20 mouse cellular contexts compared by ENCODE assay signal in genomic region chr3:127922125-127922524, GRCm38 (mm10). TPM values are rescaled to one million over a fixed set of nuclear protein-coding genes. Genes with fewer than 3 reads are reported as not detected.
A peak's percentile ranks its signal among the peaks of the same experiment; 100 is the strongest.
DNase-seq lines count a peak whose midpoint lies in the region; ATAC-seq and TF ChIP-seq lines count a peak whose summit lies in the region.
"Had no signal": no experiment of that assay in that cellular context is flagged by ENCODE, and none has a peak within 500 bp of the region (broad histone marks: within the 10 kb centered on the region; RNA-seq: fewer than 3 reads in every experiment).

No protein-coding gene starts in this region.

- H3K9me3 ChIP-seq in limb, embryonic 14.5 days (ENCODE audit: control insufficient read depth, low read length), result no peaks in the 10 kb centered on the region
- H3K9me3 ChIP-seq in limb, embryonic 10.5 days (replicated peaks), result no peaks in the 10 kb centered on the region
- H3K9me3 ChIP-seq in intestine, postnatal 0 days (ENCODE audit: control insufficient read depth), result no peaks in the 10 kb centered on the region
- H3K9me3 ChIP-seq in forebrain, postnatal 0 days (ENCODE audit: low read length), result no peaks in the 10 kb centered on the region
- H3K9me3 ChIP-seq: embryonic facial prominence, embryonic 12.5 days; forebrain, embryonic 10.5 days; heart, embryonic 15.5 days; hindbrain, embryonic 12.5 days; midbrain, embryonic 15.5 days had no signal

- no peak for TF ChIP-seq POLR2A in limb, embryonic 14.5 days (IDR thresholded peaks at IDR 0.05; ENCODE audit: borderline replicate concordance, extremely low read depth, insufficient read depth, insufficient read length)

- H3K4me3 ChIP-seq in limb, embryonic 14.5 days (replicated peaks; ENCODE audit: low read length), result no peak overlapping the region
- no peak overlapping the region for H3K4me3 ChIP-seq in limb, embryonic 10.5 days
- H3K4me3 ChIP-seq in intestine, postnatal 0 days (ENCODE audit: low read depth, low read length), result no peak overlapping the region
- H3K4me3 ChIP-seq in forebrain, postnatal 0 days (ENCODE audit: low read depth, low read length), result no peak overlapping the region
- H3K4me3 ChIP-seq: embryonic facial prominence, embryonic 12.5 days; forebrain, embryonic 10.5 days; heart, embryonic 15.5 days; hindbrain, embryonic 12.5 days; midbrain, embryonic 15.5 days had no signal

- WGBS in limb, embryonic 14.5 days, result 75% methylated on average over 5 of the region's 5 CpGs
- 72% methylated on average over 5 of the region's 5 CpGs for WGBS in limb, embryonic 10.5 days
- 45% methylated on average over 5 of the region's 5 CpGs for WGBS in intestine, postnatal 0 days
- WGBS in forebrain, postnatal 0 days, result 94% methylated on average over 5 of the region's 5 CpGs

- peak; percentile 45 for DNase-seq in limb, embryonic 14.5 days (ENCODE audit: low spot score)
- DNase-seq in limb, embryonic 10.5 days (ENCODE audit: low spot score), result no peak
- peak; percentile 8 for DNase-seq in cerebellum, adult 11 months
- peak; percentile 31 for DNase-seq in cerebellum, adult 9-11 months
- no peak for DNase-seq in forebrain, postnatal 0 days
- DNase-seq in right cerebral cortex, postnatal 14 days, result no peak
- DNase-seq: adrenal gland, postnatal 25 days; kidney, adult 11 months; left cerebral cortex, postnatal 4 days; lung, adult 18-20 months; lung, postnatal 4 days; right cerebral cortex, postnatal 4 days had no signal

- H3K36me3 ChIP-seq in limb, embryonic 14.5 days (ENCODE audit: control insufficient read depth, insufficient read depth, low read length), result no peaks in the 10 kb centered on the region
- H3K36me3 ChIP-seq in limb, embryonic 10.5 days, result no peaks in the 10 kb centered on the region
- no peaks in the 10 kb centered on the region for H3K36me3 ChIP-seq in intestine, postnatal 0 days (ENCODE audit: control insufficient read depth, insufficient read depth)
- no peaks in the 10 kb centered on the region for H3K36me3 ChIP-seq in forebrain, postnatal 0 days (ENCODE audit: insufficient read depth)
- H3K36me3 ChIP-seq: embryonic facial prominence, embryonic 12.5 days; forebrain, embryonic 10.5 days; heart, embryonic 15.5 days; hindbrain, embryonic 12.5 days; midbrain, embryonic 15.5 days had no signal

- H3K4me1 ChIP-seq in limb, embryonic 14.5 days (ENCODE audit: control insufficient read depth, insufficient read depth, low read length), result no peaks in the 10 kb centered on the region
- H3K4me1 ChIP-seq in limb, embryonic 10.5 days, result no peaks in the 10 kb centered on the region
- H3K4me1 ChIP-seq in intestine, postnatal 0 days (replicated peaks; ENCODE audit: control insufficient read depth, insufficient read depth, low read length), result no peaks in the 10 kb centered on the region
- H3K4me1 ChIP-seq in forebrain, postnatal 0 days (ENCODE audit: insufficient read depth), result no peaks in the 10 kb centered on the region
- H3K4me1 ChIP-seq: embryonic facial prominence, embryonic 12.5 days; forebrain, embryonic 10.5 days; hindbrain, embryonic 12.5 days; midbrain, embryonic 15.5 days had no signal

- no peak for TF ChIP-seq CTCF in intestine, postnatal 0 days (IDR thresholded peaks at IDR 0.05; ENCODE audit: low read depth)
- TF ChIP-seq CTCF in forebrain, postnatal 0 days (IDR thresholded peaks at IDR 0.05; ENCODE audit: low read depth), result no peak

- no peak overlapping the region for H3K9ac ChIP-seq in limb, embryonic 14.5 days (ENCODE audit: low read depth, low read length, severe bottlenecking)
- no peak overlapping the region for H3K9ac ChIP-seq in intestine, postnatal 0 days (ENCODE audit: low read depth, low read length)
- no peak overlapping the region for H3K9ac ChIP-seq in forebrain, postnatal 0 days
- H3K9ac ChIP-seq: embryonic facial prominence, embryonic 12.5 days; heart, embryonic 15.5 days; hindbrain, embryonic 12.5 days; midbrain, embryonic 15.5 days had no signal

- H3K27me3 ChIP-seq in limb, embryonic 14.5 days (ENCODE audit: control insufficient read depth, insufficient read depth, low read length), result no peaks in the 10 kb centered on the region
- H3K27me3 ChIP-seq in limb, embryonic 10.5 days (ENCODE audit: low read depth, poor library complexity, severe bottlenecking), result no peaks in the 10 kb centered on the region
- no peaks in the 10 kb centered on the region for H3K27me3 ChIP-seq in intestine, postnatal 0 days (replicated peaks; ENCODE audit: control insufficient read depth, insufficient read depth, low read length)
- no peaks in the 10 kb centered on the region for H3K27me3 ChIP-seq in forebrain, postnatal 0 days (ENCODE audit: insufficient read depth, low read length)
- H3K27me3 ChIP-seq: embryonic facial prominence, embryonic 12.5 days; heart, embryonic 15.5 days; hindbrain, embryonic 12.5 days; midbrain, embryonic 15.5 days had no signal

- ATAC-seq in limb, embryonic 14.5 days (ENCODE audit: low FRiP score, low read depth), result no peak
- 0 out of 2 replicates have a peak, but pooled peaks have one; percentile 25 for ATAC-seq in intestine, postnatal 0 days
- ATAC-seq in erythroblast, adult 5-6 weeks (replicated peaks; ENCODE audit: low FRiP score, poor library complexity, severe bottlenecking), result no peak
- no peak for ATAC-seq in forebrain, postnatal 0 days
- ATAC-seq: CD4-positive, CD25-positive, alpha-beta regulatory T cell, adult 4 months; midbrain, embryonic 15.5 days had no signal

- H3K27ac ChIP-seq in limb, embryonic 14.5 days (replicated peaks; ENCODE audit: low read depth, low read length), result no peak overlapping the region
- H3K27ac ChIP-seq in limb, embryonic 10.5 days, result no peak overlapping the region
- no peak overlapping the region for H3K27ac ChIP-seq in intestine, postnatal 0 days (ENCODE audit: low read depth, low read length)
- no peak overlapping the region for H3K27ac ChIP-seq in forebrain, postnatal 0 days (ENCODE audit: low read depth, low read length)
- H3K27ac ChIP-seq: embryonic facial prominence, embryonic 12.5 days; forebrain, embryonic 10.5 days; heart, embryonic 15.5 days; hindbrain, embryonic 12.5 days; midbrain, embryonic 15.5 days had no signal

- H3K4me2 ChIP-seq in limb, embryonic 14.5 days (replicated peaks; ENCODE audit: low read depth, low read length, severe bottlenecking), result no peak overlapping the region
- H3K4me2 ChIP-seq in intestine, postnatal 0 days (replicated peaks; ENCODE audit: low read depth), result no peak overlapping the region
- no peak overlapping the region for H3K4me2 ChIP-seq in forebrain, postnatal 0 days (ENCODE audit: low read depth)
- H3K4me2 ChIP-seq: embryonic facial prominence, embryonic 12.5 days; heart, embryonic 15.5 days; hindbrain, embryonic 12.5 days; midbrain, embryonic 15.5 days had no signal

RNA-seq across cellular contexts. Expression of gene Fam241a, which starts 26.0 kb away (rescaled TPM):
- polyA plus RNA-seq in limb, embryonic 14.5 days (2012; rRNA removed), result 5.4 and 6.3 TPM in 2 replicates
- polyA plus RNA-seq in limb, embryonic 14.5 days (2014; fragmentation: Nextera tagmentation; extraction: Ambion mirVana), result 11.7 and 12.2 TPM in 2 replicates
- 1.7 and 2.0 TPM in 2 replicates for polyA plus RNA-seq in limb, embryonic 10.5 days (2016; fragmentation: Nextera tagmentation; extraction: Ambion mirVana)
- polyA plus RNA-seq in intestine, postnatal 0 days (2015; fragmentation: Nextera tagmentation; extraction: Ambion mirVana), result 17.8 and 18.9 TPM in 2 replicates
- 48.1 and 68.0 TPM in 2 replicates for total RNA-seq in erythroblast, adult 5-6 weeks (2015; ENCODE audit: low replicate concordance)
- 59.3 and 69.0 TPM in 2 replicates for total RNA-seq in erythroblast, adult 5-6 weeks (2017; ENCODE audit: low replicate concordance)
- total RNA-seq in forebrain, postnatal 0 days (2014; rRNA removed), result 7.4 and 15.5 TPM in 2 replicates
- 12.4 and 13.7 TPM in 2 replicates for polyA plus RNA-seq in forebrain, postnatal 0 days (2015; fragmentation: Nextera tagmentation; extraction: Ambion mirVana)

Comparison
In these comparisons a context has a peak if more than half of its experiments do, and no peak if none do; other contexts are left out.
1. DNase-seq: peak in limb, embryonic 14.5 days (single experiment), cerebellum, adult 11 months (single experiment) and cerebellum, adult 9-11 months (single experiment); none in limb, embryonic 10.5 days (single experiment), forebrain, postnatal 0 days (single experiment) and right cerebral cortex, postnatal 14 days (single experiment).